In genomic region chr7:126825403-126825802, GRCm38 (mm10) we compare ENCODE assay signal across 11 mouse cellular contexts. TPM values are rescaled to one million over a fixed set of nuclear protein-coding genes. Genes with fewer than 3 reads are reported as not detected.
DNase-seq lines count a peak whose midpoint lies in the region; ATAC-seq and TF ChIP-seq lines count a peak whose summit lies in the region.
"Had no signal": no experiment of that assay in that cellular context is flagged by ENCODE, and none has a peak within 500 bp of the region (broad histone marks: within the 10 kb centered on the region; RNA-seq: fewer than 3 reads in every experiment).

No protein-coding gene starts in this region.

- 21% methylated on average over 8 of the region's 8 CpGs for WGBS in forebrain, embryonic 12.5 days
- WGBS in limb, embryonic 14.5 days, result 17% methylated on average over 8 of the region's 8 CpGs
- WGBS in heart, embryonic 11.5 days (ENCODE audit: insufficient replicate concordance), result 21% methylated on average over 8 of the region's 8 CpGs

- H3K36me3 ChIP-seq in forebrain, embryonic 12.5 days (replicated peaks), result no peaks in the 10 kb centered on the region
- H3K36me3 ChIP-seq in limb, embryonic 14.5 days (ENCODE audit: control insufficient read depth, insufficient read depth, low read length), result no peaks in the 10 kb centered on the region
- H3K36me3 ChIP-seq in heart, embryonic 11.5 days (ENCODE audit: control insufficient read depth, insufficient read depth, low read length), result no peaks in the 10 kb centered on the region
- H3K36me3 ChIP-seq: lung, embryonic 15.5 days had no signal

- no peak overlapping the region for H3K4me3 ChIP-seq in forebrain, embryonic 12.5 days (replicated peaks)
- H3K4me3 ChIP-seq in limb, embryonic 14.5 days (replicated peaks; ENCODE audit: low read length), result no peak overlapping the region
- H3K4me3 ChIP-seq in heart, embryonic 11.5 days (ENCODE audit: low read depth, low read length), result no peak overlapping the region; the same call in 1 of the 2 replicates
- H3K4me3 ChIP-seq: lung, embryonic 15.5 days had no signal

- H3K27me3 ChIP-seq in forebrain, embryonic 12.5 days, result peaks cover 23% of the 10 kb centered on the region; the same call in 1 of the 2 replicates
- peaks cover 24% of the 10 kb centered on the region; the same call in 1 of the 2 replicates for H3K27me3 ChIP-seq in limb, embryonic 14.5 days (ENCODE audit: control insufficient read depth, insufficient read depth, low read length)
- H3K27me3 ChIP-seq in heart, embryonic 11.5 days (ENCODE audit: control insufficient read depth, insufficient read depth, low read length), result peaks cover 61% of the 10 kb centered on the region

- no peak for ATAC-seq in forebrain, embryonic 12.5 days (ENCODE audit: low FRiP score)
- ATAC-seq in limb, embryonic 14.5 days (ENCODE audit: low FRiP score, low read depth), result no peak
- no peak for ATAC-seq in heart, embryonic 11.5 days (replicated peaks; ENCODE audit: insufficient number of reproducible peaks, low FRiP score, low TSS enrichment)

- no peaks in the 10 kb centered on the region for H3K9me3 ChIP-seq in forebrain, embryonic 12.5 days
- H3K9me3 ChIP-seq in limb, embryonic 14.5 days (ENCODE audit: control insufficient read depth, low read length), result no peaks in the 10 kb centered on the region
- no peaks in the 10 kb centered on the region for H3K9me3 ChIP-seq in heart, embryonic 11.5 days (replicated peaks; ENCODE audit: control insufficient read depth, low read length)
- H3K9me3 ChIP-seq: lung, embryonic 15.5 days had no signal

- no peak for TF ChIP-seq POLR2A in limb, embryonic 14.5 days (IDR thresholded peaks at IDR 0.05; ENCODE audit: borderline replicate concordance, extremely low read depth, insufficient read depth, insufficient read length)

- peaks cover 50% of the 10 kb centered on the region for H3K4me1 ChIP-seq in forebrain, embryonic 12.5 days
- 0 out of 2 replicates have a peak, but pooled peaks cover 3% of the 10 kb centered on the region for H3K4me1 ChIP-seq in limb, embryonic 14.5 days (ENCODE audit: control insufficient read depth, insufficient read depth, low read length)
- peaks cover 6% of the 10 kb centered on the region for H3K4me1 ChIP-seq in heart, embryonic 11.5 days (ENCODE audit: control insufficient read depth, insufficient read depth, low read length)

- H3K9ac ChIP-seq in forebrain, embryonic 12.5 days, result no peak overlapping the region
- no peak overlapping the region for H3K9ac ChIP-seq in limb, embryonic 14.5 days (ENCODE audit: low read depth, low read length, severe bottlenecking)
- H3K9ac ChIP-seq in heart, embryonic 11.5 days (ENCODE audit: low read depth, low read length), result no peak overlapping the region
- H3K9ac ChIP-seq: lung, embryonic 15.5 days had no signal

- no peak overlapping the region for H3K27ac ChIP-seq in forebrain, embryonic 12.5 days
- no peak overlapping the region for H3K27ac ChIP-seq in limb, embryonic 14.5 days (replicated peaks; ENCODE audit: low read depth, low read length)
- H3K27ac ChIP-seq in heart, embryonic 11.5 days (ENCODE audit: low read depth, low read length), result no peak overlapping the region
- H3K27ac ChIP-seq: lung, embryonic 15.5 days had no signal

- H3K4me2 ChIP-seq in forebrain, embryonic 12.5 days, result 0 out of 2 replicates have a peak overlapping the region, but pooled peaks have one; percentile 85
- H3K4me2 ChIP-seq in limb, embryonic 14.5 days (replicated peaks; ENCODE audit: low read depth, low read length, severe bottlenecking), result no peak overlapping the region
- no peak overlapping the region for H3K4me2 ChIP-seq in heart, embryonic 11.5 days
- H3K4me2 ChIP-seq: lung, embryonic 15.5 days had no signal

- DNase-seq in cerebellum, adult 11-12 months, result peak; percentile 48
- DNase-seq in cerebellum, adult 8-10 months, result no peak
- DNase-seq in 416B (ENCODE audit: low read depth), result peak; percentile 37
- DNase-seq in limb, embryonic 14.5 days (ENCODE audit: low spot score), result peak; percentile 60
- DNase-seq in layer of hippocampus, adult 9-11 months, result no peak
- no peak for DNase-seq in testis, postnatal 14 days (ENCODE audit: low spot score)

RNA-seq across cellular contexts. Expression of gene 4930451I11Rik, which starts 6.0 kb away (rescaled TPM):
- not detected in 2 replicates for polyA plus RNA-seq in forebrain, embryonic 12.5 days (2016; fragmentation: Nextera tagmentation; extraction: Ambion mirVana)
- not detected in 2 replicates for polyA plus RNA-seq in limb, embryonic 14.5 days (2012; rRNA removed)
- not detected in 2 replicates for polyA plus RNA-seq in limb, embryonic 14.5 days (2014; fragmentation: Nextera tagmentation; extraction: Ambion mirVana)
- not detected in 2 replicates for polyA plus RNA-seq in heart, embryonic 11.5 days (2014; fragmentation: Nextera tagmentation; extraction: Ambion mirVana)
- polyA plus RNA-seq: C2C12; heart, embryonic 14.5 days; lung, embryonic 15.5 days had no signal

RNA-seq across cellular contexts. Expression of gene Doc2a, which starts 21.8 kb away (rescaled TPM):
- polyA plus RNA-seq in forebrain, embryonic 12.5 days (2016; fragmentation: Nextera tagmentation; extraction: Ambion mirVana), result 5.5 and 6.6 TPM in 2 replicates
- 1.3 and 2.8 TPM in 2 replicates for polyA plus RNA-seq in limb, embryonic 14.5 days (2012; rRNA removed)
- polyA plus RNA-seq in limb, embryonic 14.5 days (2014; fragmentation: Nextera tagmentation; extraction: Ambion mirVana), result 0.76 and 0.92 TPM in 2 replicates
- polyA plus RNA-seq in heart, embryonic 11.5 days (2014; fragmentation: Nextera tagmentation; extraction: Ambion mirVana), result 0.17 and 0.96 TPM in 2 replicates
- polyA plus RNA-seq: C2C12 had no signal

RNA-seq across cellular contexts. Expression of gene Fam57b, which starts 27.9 kb away (rescaled TPM):
- 16.2 and 17.6 TPM in 2 replicates for polyA plus RNA-seq in forebrain, embryonic 12.5 days (2016; fragmentation: Nextera tagmentation; extraction: Ambion mirVana)
- 1.6 and 2.0 TPM in 2 replicates for polyA plus RNA-seq in limb, embryonic 14.5 days (2012; rRNA removed)
- 0.21 and 0.44 TPM in 2 replicates for polyA plus RNA-seq in limb, embryonic 14.5 days (2014; fragmentation: Nextera tagmentation; extraction: Ambion mirVana)
- polyA plus RNA-seq in heart, embryonic 11.5 days (2014; fragmentation: Nextera tagmentation; extraction: Ambion mirVana), result 0.40 and 0.41 TPM in 2 replicates

RNA-seq across cellular contexts. Expression of gene Ppp4c, which starts 33.1 kb away (rescaled TPM):
- polyA plus RNA-seq in forebrain, embryonic 12.5 days (2016; fragmentation: Nextera tagmentation; extraction: Ambion mirVana), result 310 and 320 TPM in 2 replicates
- 238 and 252 TPM in 2 replicates for polyA plus RNA-seq in limb, embryonic 14.5 days (2012; rRNA removed)
- 268 and 269 TPM in 2 replicates for polyA plus RNA-seq in limb, embryonic 14.5 days (2014; fragmentation: Nextera tagmentation; extraction: Ambion mirVana)
- 204 and 213 TPM in 2 replicates for polyA plus RNA-seq in heart, embryonic 11.5 days (2014; fragmentation: Nextera tagmentation; extraction: Ambion mirVana)

RNA-seq across cellular contexts. Expression of gene Hirip3, which starts 36.4 kb away (rescaled TPM):
- 53.3 TPM in 2 replicates for polyA plus RNA-seq in forebrain, embryonic 12.5 days (2016; fragmentation: Nextera tagmentation; extraction: Ambion mirVana)
- polyA plus RNA-seq in limb, embryonic 14.5 days (2012; rRNA removed), result 55.1 and 120 TPM in 2 replicates
- polyA plus RNA-seq in limb, embryonic 14.5 days (2014; fragmentation: Nextera tagmentation; extraction: Ambion mirVana), result 15.2 and 16.1 TPM in 2 replicates
- polyA plus RNA-seq in heart, embryonic 11.5 days (2014; fragmentation: Nextera tagmentation; extraction: Ambion mirVana), result 15.5 and 17.0 TPM in 2 replicates

Comparison
In these comparisons a context has a peak if more than half of its experiments do, and no peak if none do; other contexts are left out.
1. DNase-seq: peak in cerebellum, adult 11-12 months (single experiment), 416B (single experiment) and limb, embryonic 14.5 days (single experiment); none in cerebellum, adult 8-10 months (single experiment), layer of hippocampus, adult 9-11 months (single experiment) and testis, postnatal 14 days (single experiment).